Mouse (Mus musculus) heart, postnatal 14 days (tissue): Measurements from ENCODE around the gene Glb1l3. TPM values are rescaled to one million over a fixed set of nuclear protein-coding genes. Genes with fewer than 3 reads are reported as not detected.
"Not testable (repeated sequence)": the region's sequence is repeated elsewhere in the genome, so short reads cannot be mapped to it uniquely, and the experiment has no call there.

Source experiments
- DNase-seq, 2 experiments: peaks; one replicate each; pipeline ENCODE4 v3.0.0; 2021 to 2022
- intact Hi-C: fragments of 180-260 bp; cut with DNase I; formaldehyde crosslinking; loops from one replicate; pipeline ENCODE4 v1.15.1; 2025
- long read RNA-seq, 2 experiments: library from polyadenylated mRNA; stranded (forward); transcript quantifications; one replicate each; pipeline ENCODE4 v2.0.0; 2021
- total RNA-seq, 2 experiments: library from RNA; stranded (reverse); gene quantifications; 2 replicates each; pipeline ENCODE4 v1.2.3; 2021

The Glb1l3 gene
- total RNA-seq, result under 1 TPM in 1 of 2 experiments, not detected in 1; 0.17 TPM
- long read RNA-seq, experiment 1, result 0 reads
- long read RNA-seq, experiment 2, result 0 reads

DNA sequence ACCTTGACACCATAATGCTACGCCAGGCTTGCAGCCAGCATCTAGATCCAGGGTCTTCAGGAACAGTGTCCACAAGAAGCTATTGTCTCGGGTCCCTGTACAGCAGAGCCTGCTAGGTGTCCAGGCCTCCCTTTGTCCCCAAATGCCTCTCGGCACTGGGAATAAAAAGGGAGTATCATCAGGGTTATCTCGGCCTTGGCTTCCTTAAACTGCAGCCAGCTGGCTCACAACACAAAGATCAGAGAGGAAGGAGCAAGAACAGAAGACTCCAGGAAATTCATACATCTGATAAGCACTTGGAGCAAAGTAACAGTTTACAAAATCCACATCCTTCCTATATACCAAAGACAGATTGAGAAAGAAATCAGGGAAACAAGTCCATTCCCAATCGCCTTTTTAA is at the start of gene Glb1l3:
Glb1l3 (minus strand) TSS at position 140 of the 400 bp plus-strand sequence.
- DNase-seq, result peak in 1 of 2 experiments; percentile 7
- intact Hi-C loops, result no loop called here

DNA sequence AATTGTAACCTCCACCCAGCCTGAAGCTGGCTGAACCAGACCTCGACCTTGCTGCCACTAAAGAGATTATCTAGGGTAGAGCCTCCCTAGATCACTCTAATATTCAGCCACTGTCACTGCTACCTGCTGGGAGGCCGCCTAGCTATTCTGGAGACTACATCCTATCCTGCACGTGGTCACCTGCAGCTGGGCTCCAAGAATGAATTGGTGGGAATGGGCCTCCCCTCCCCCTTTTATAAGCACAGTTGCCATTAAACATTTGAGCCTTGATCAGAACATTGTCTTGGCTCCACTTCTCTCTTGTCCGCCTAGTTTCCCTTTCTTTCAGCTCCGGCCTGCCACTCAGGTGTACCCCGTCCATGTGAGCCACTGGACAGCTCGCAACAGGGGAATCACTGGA is 9.2 kb upstream of the Glb1l3 start:
- DNase-seq, intact Hi-C loops: not testable (repeated sequence)

GRCm38 (mm10) chr9:26831089-26831488 is 29.6 kb downstream of the Glb1l3 start:
- no peak for DNase-seq
- intact Hi-C loops, result no loop called here

- intact Hi-C loops, result no loop called here
- DNase-seq, result no peak
Observed at GRCm38 (mm10) chr9:26819942-26820341, 40.7 kb downstream of the Glb1l3 start.

DNA sequence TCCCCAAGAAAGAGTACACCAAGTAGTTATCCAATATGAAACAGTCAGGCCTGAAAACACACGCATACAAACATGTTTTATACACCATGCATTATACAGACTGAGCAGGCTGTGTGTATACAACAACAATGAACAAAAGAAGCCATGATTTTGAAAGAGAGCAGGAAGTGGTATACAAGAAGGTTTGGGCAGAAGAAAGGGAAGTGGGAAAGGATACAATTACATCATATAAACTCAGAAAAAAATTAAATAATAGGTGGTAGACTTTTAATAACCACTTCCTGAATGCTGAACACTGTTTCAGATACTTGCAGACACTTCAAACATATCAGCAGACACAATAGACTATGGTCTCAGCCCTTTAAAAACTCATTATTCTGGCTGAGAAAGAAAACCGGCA is 52.0 kb downstream of the Glb1l3 start:
- intact Hi-C loops, result no loop called here

DNA sequence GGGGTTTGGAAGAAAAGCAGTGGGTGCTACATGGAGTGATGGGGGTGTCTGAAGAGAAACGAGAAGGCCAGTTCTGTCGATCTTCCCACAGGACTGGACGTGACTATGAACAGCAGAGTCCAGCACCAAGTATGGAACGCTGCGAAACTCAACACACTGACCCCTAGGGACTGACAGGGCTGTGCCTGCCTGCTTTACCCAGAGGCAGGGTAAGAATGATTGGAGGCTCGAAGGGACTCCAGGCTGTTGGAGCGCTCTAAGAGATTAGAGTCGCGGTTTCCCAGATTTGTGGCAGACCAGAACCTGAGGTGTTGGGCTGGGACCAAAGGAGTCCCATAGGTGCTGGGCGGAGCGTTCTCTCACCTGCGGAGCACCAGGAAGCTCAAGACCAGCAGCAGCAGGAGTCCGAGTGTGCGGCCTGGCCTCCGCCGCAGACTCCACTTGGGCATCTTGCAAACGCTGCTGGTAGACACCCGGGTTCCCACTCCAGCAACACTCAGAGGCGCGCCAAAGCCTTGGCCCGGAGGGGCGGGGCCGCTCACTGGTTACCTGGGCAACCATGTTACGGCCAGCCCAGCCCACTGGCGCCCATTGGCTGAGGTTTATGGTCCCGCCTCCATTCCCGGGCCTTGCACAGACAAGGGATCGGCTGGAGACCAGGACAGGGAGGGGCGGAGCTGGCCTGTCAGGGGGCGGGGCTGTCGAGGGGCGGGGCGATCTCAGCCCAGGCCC is 54.6 kb downstream of the Glb1l3 start, which contains the start of gene Glb1l2:
Glb1l2 (minus strand) TSS at position 534 of the 732 bp plus-strand sequence.
- peak; percentile 76 to 82 for DNase-seq
- intact Hi-C loops, result no loop called here

More for the DNA sequence above, 52.0 kb downstream of the Glb1l3 start:
- DNase-seq, result no peak

DNA sequence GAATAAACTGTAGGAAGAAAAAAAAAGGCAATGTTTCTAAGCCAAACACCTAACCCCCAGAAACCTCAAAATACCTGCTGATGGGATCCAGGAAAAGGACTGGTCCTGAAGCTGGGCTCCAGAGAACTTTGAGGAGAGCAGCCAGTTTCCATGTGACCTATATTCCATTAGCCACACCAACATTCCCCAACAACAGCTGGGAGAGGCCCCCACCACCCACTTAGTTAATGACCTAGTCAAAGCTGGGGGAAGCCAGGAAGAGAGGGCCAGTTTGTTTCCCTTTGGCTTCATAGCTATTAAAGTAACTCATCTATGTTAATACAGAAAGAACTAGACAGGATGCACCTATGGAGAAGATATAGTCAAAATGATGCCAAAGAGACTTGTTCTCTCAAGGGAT is 56.4 kb downstream of the Glb1l3 start:
- intact Hi-C loops, result no loop called here
- no peak for DNase-seq

GRCm38 (mm10) chr9:26800357-26800756 is 60.3 kb downstream of the Glb1l3 start:
- no peak for DNase-seq
- intact Hi-C loops, result no loop called here

DNA sequence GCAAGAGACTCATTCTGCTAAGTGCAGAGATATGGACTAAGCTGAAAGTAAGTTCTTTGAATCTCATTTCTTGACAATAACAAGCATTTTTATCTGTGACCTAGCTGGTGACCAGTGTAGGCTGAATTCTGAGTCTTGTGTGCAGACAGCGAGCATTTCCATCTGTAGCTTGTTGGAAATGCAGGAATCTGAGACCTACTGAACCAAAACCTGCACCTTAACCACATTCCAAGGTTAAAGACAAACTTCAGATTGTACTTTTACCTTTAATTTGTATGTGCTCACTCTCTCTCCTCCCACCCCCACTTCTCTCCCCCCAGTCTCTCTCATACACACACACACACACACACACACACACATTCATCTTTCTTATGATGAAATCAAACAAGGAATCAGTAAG is 62.0 kb downstream of the Glb1l3 start:
- intact Hi-C loops, result no loop called here

DNA sequence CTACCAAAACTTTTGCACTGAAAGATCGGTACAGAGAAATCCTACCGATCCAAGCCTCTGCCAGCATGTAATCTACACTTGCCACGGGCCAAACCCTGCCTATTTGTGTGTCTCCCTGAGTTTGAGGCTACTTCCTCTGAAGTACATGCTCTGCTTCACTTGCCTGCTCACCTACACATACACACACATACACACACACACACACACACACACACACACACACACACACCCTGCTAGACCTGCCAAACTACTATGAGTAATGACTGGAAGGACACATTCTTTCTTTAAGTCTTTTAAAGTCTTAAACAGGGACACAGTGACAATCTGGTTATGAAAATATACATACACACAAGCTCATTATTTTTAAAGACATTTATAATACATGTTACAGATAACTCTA is 62.5 kb downstream of the Glb1l3 start:
- intact Hi-C loops, result no loop called here
- DNase-seq, result no peak

More for the DNA sequence above, 62.0 kb downstream of the Glb1l3 start:
- DNase-seq, result no peak

- intact Hi-C loops, result no loop called here
- DNase-seq, result no peak
Observed at GRCm38 (mm10) chr9:26792829-26793228, 67.9 kb downstream of the Glb1l3 start.

DNA sequence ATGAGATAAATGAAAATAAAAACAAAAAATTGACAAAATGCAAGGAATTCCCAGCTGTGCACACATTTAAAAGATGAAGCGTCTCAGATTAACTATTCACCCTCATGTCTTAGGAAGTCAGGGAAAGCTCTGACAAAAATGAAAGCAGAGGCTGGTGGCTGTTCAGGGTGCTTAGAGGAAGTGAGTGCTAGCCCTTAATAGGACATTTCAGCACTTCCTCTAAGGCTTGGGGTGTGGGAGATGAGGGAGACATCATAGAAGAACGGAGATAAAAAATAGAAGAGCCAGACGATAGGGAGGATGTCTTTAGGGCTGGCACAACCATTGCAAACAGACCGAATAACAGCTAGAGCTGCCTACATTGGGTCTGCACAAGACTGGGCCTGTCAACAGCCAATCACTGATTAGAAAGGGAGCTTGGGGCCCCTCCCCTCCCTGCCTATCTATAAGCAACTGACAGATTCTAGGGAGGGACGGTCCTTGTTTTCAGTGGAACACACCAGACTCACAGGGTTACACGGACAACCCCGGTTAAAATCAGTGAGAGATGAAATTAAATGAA is 77.2 kb downstream of the Glb1l3 start:
- intact Hi-C loops, result no loop called here

GRCm38 (mm10) chr9:26778421-26778820 is 82.3 kb downstream of the Glb1l3 start:
- DNase-seq, result no peak
- intact Hi-C loops, result loop anchor here (10.0 kb wide), 3 partner anchors 884 to 1614 kb away; no protein-coding TSS in a partner anchor

More for the DNA sequence above, 77.2 kb downstream of the Glb1l3 start:
- DNase-seq, result no peak

- DNase-seq, result peak in 1 of 2 experiments; percentile 53
- intact Hi-C loops, result loop anchor here (1.0 to 10.0 kb wide), 4 partner anchors 882 to 1612 kb away; no protein-coding TSS in a partner anchor
Observed at GRCm38 (mm10) chr9:26776122-26776902, 84.4 kb downstream of the Glb1l3 start.

DNA sequence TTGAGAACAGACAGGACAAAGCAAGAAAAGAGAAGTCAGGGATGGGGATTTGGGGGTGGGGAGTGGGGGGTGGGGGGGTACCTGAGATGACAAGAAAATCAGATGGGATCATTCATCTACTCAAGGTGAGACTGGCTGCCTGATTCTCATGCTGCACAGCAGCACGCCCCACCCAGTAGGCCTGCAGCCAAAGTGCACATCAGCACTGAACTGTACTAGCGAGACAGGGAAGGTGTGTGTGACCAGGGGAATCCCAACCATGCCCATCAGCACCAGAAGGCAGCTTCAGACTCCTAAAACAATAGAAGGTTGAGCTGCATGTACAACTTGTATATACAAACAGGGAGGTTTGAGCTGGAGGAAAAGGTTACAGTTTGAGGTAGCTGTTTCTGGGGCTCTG is 85.0 kb downstream of the Glb1l3 start:
- DNase-seq, result no peak
- intact Hi-C loops, result loop anchor here (1.0 to 10.0 kb wide), 4 partner anchors 881 to 1611 kb away; no protein-coding TSS in a partner anchor

DNA sequence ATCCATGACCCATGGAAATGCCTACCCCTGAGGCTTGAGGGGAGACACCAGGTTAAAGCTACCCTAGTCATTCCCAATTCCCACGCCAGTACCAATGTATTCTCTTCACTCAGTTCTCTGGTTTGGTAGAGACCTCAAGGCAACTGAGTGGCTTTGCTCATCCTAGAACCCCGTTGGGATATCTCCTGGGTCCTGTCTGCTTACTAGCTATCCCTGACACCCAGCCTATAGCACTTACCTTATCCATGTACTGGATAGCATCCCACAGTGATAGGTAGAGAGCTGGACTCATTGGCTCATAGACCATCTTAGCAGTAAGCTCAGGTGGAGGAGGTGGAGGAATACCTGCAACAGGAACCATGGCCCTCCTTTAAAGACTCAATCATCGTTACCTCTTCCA is 92.5 kb downstream of the Glb1l3 start:
- no peak for DNase-seq
- intact Hi-C loops, result no loop called here

Other genes with a start within 250 kb of the Glb1l3 start
- not detected for gene B3gat1, start 127.2 kb downstream of the Glb1l3 start, total RNA-seq
- gene Glb1l2, start 54.4 kb downstream of the Glb1l3 start, total RNA-seq, result 1 to 10 TPM in 1 of 2 experiments, under 1 TPM in 1; 0.66 to 1.8 TPM
- gene Gm1110, start 62.2 kb upstream of the Glb1l3 start, total RNA-seq, result not detected
- 10 to 100 TPM; 53.5 to 55.1 TPM for gene Acad8, start 138.7 kb upstream of the Glb1l3 start, total RNA-seq
- 10 to 100 TPM; 23.4 to 24.5 TPM for gene Thyn1, start 138.8 kb upstream of the Glb1l3 start, total RNA-seq
- 10 to 100 TPM; 31.0 to 31.3 TPM for gene Vps26b, start 169.2 kb upstream of the Glb1l3 start, total RNA-seq
- gene Ncapd3, start 169.3 kb upstream of the Glb1l3 start, total RNA-seq, result 10 to 100 TPM; 13.2 to 13.8 TPM